Mouse (Mus musculus) forebrain, embryonic 16.5 days (tissue): Measurements from ENCODE around the gene Nat8. TPM values are rescaled to one million over a fixed set of nuclear protein-coding genes. Genes with fewer than 3 reads are reported as not detected.
A peak's percentile ranks its signal among the peaks of the same experiment; 100 is the strongest.
"Not testable (repeated sequence)": the region's sequence is repeated elsewhere in the genome, so short reads cannot be mapped to it uniquely, and the experiment has no call there.

Source experiments
- ATAC-seq: fragments of 200-750 bp; cut with Nextera tagmentation; 2 replicates; pipeline ENCODE4 v1.8.0; 2017; ENCODE audit warnings: mild to moderate bottlenecking, moderate library complexity
- H3K27ac ChIP-seq: fragments of 300-500 bp; sonication (generic); 2 replicates; pipeline ENCODE4 v1.5.1; 2014; ENCODE audit warnings: low read length, control low read depth
- H3K27me3 ChIP-seq: fragments of 300-500 bp; sonication (generic); replicated peaks from 2 replicates; pipeline ENCODE4 v1.6.1; 2014; ENCODE audit warnings: low read length; ENCODE audit not compliant: control insufficient read depth, insufficient read depth
- H3K36me3 ChIP-seq: fragments of 300-500 bp; sonication (generic); 2 replicates; pipeline ENCODE4 v1.6.1; 2014; ENCODE audit not compliant: control insufficient read depth, insufficient read depth
- H3K4me1 ChIP-seq: fragments of 300-500 bp; sonication (generic); replicated peaks from 2 replicates; pipeline ENCODE4 v1.6.1; 2014; ENCODE audit warnings: low read length; ENCODE audit not compliant: control insufficient read depth, insufficient read depth
- H3K4me2 ChIP-seq: fragments of 300-500 bp; sonication (generic); 2 replicates; pipeline ENCODE4 v1.6.1; 2014; ENCODE audit warnings: mild to moderate bottlenecking, low read length, control low read depth
- H3K4me3 ChIP-seq: fragments of 300-500 bp; sonication (generic); replicated peaks from 2 replicates; pipeline ENCODE4 v1.5.1; 2014; ENCODE audit warnings: mild to moderate bottlenecking, low read length, control low read depth
- H3K9ac ChIP-seq: fragments of 300-500 bp; sonication (generic); replicated peaks from 2 replicates; pipeline ENCODE4 v1.6.1; 2014; ENCODE audit warnings: low read depth, low read length, control low read depth
- H3K9me3 ChIP-seq: fragments of 300-500 bp; sonication (generic); 2 replicates; pipeline ENCODE4 v1.6.1; 2016; ENCODE audit warnings: low read length; ENCODE audit not compliant: control insufficient read depth
- WGBS: fragments of 180-500 bp; shearing (Covaris S2); extraction: QIAGEN DNeasy Blood & Tissue Kit; methylation state at CpG from one replicate; pipeline ENCODE4 v1.1.7; 2014; 5-methylcytosine and 5-hydroxymethylcytosine counted together
- polyA plus RNA-seq: library from polyadenylated mRNA; unstranded; fragments of >200 nt; fragmentation: Nextera tagmentation; extraction: Ambion mirVana; gene quantifications from 2 replicates; pipeline ENCODE4 v1.2.1, GENCODE M21; 2015

The Nat8 gene
- polyA plus RNA-seq, 1 experiment from 2014 or later, result not detected

- H3K4me2 ChIP-seq, result no peak overlapping the region
- WGBS, result 85% methylated on average over 3 of the region's 3 CpGs
- no peaks in the 10 kb centered on the region for H3K9me3 ChIP-seq
- H3K4me3 ChIP-seq, result no peak overlapping the region
- H3K36me3 ChIP-seq, result no peaks in the 10 kb centered on the region
- H3K4me1 ChIP-seq, result no peaks in the 10 kb centered on the region
- no peaks in the 10 kb centered on the region for H3K27me3 ChIP-seq
- H3K9ac ChIP-seq, result no peak overlapping the region
- H3K27ac ChIP-seq, result no peak overlapping the region
- ATAC-seq, result no peak
Observed at GRCm38 (mm10) chr6:85861247-85861646, 29.4 kb upstream of the Nat8 start.

GRCm38 (mm10) chr6:85856194-85856678 is 24.4 kb upstream of the Nat8 start:
- Histone ChIP-seq H3K4me2 (no peak overlapping the region), H3K27ac (no peak overlapping the region), H3K9ac (no peak overlapping the region), H3K27me3 (no peaks in the 10 kb centered on the region), H3K9me3 (no peaks in the 10 kb centered on the region), H3K36me3 (no peaks in the 10 kb centered on the region), H3K4me1 (no peaks in the 10 kb centered on the region), H3K4me3 (no peak overlapping the region)
- ATAC-seq, result peak; percentile 82
- WGBS, result 64% methylated on average over 1 of the region's 1 CpGs

GRCm38 (mm10) chr6:85853481-85853880 is 21.6 kb upstream of the Nat8 start:
- 71% methylated on average over 3 of the region's 3 CpGs for WGBS
- no peaks in the 10 kb centered on the region for H3K4me1 ChIP-seq
- no peaks in the 10 kb centered on the region for H3K9me3 ChIP-seq
- ATAC-seq, result no peak
- H3K9ac ChIP-seq, result no peak overlapping the region
- no peak overlapping the region for H3K27ac ChIP-seq
- no peak overlapping the region for H3K4me3 ChIP-seq
- no peaks in the 10 kb centered on the region for H3K27me3 ChIP-seq
- H3K36me3 ChIP-seq, result no peaks in the 10 kb centered on the region
- H3K4me2 ChIP-seq, result no peak overlapping the region

GRCm38 (mm10) chr6:85851062-85851773 is 19.3 kb upstream of the Nat8 start:
- Histone ChIP-seq H3K4me3 (no peak overlapping the region), H3K4me2 (no peak overlapping the region), H3K27ac (no peak overlapping the region), H3K9me3 (no peaks in the 10 kb centered on the region), H3K36me3 (no peaks in the 10 kb centered on the region), H3K9ac (no peak overlapping the region), H3K4me1 (peaks cover 6% of the 10 kb centered on the region; the same call in 1 of the 2 replicates), H3K27me3 (no peaks in the 10 kb centered on the region)
- no peak for ATAC-seq
- WGBS, result 87% methylated on average over 7 of the region's 7 CpGs

- 13% methylated on average over 2 of the region's 2 CpGs for WGBS
- Histone ChIP-seq H3K4me1 (peaks cover 6% of the 10 kb centered on the region; the same call in 1 of the 2 replicates), H3K27ac (no peak overlapping the region), H3K9ac (no peak overlapping the region), H3K9me3 (no peaks in the 10 kb centered on the region), H3K4me3 (no peak overlapping the region), H3K27me3 (no peaks in the 10 kb centered on the region), H3K36me3 (no peaks in the 10 kb centered on the region), H3K4me2 (no peak overlapping the region)
- ATAC-seq, result no peak
Observed at GRCm38 (mm10) chr6:85849240-85849639, 17.4 kb upstream of the Nat8 start.

- H3K27ac ChIP-seq, result no peak overlapping the region
- 87% methylated on average over 4 of the region's 4 CpGs for WGBS
- no peaks in the 10 kb centered on the region for H3K9me3 ChIP-seq
- ATAC-seq, result no peak
- no peaks in the 10 kb centered on the region for H3K36me3 ChIP-seq
- no peak overlapping the region for H3K9ac ChIP-seq
- no peak overlapping the region for H3K4me3 ChIP-seq
- H3K27me3 ChIP-seq, result no peaks in the 10 kb centered on the region
- H3K4me1 ChIP-seq, result peaks cover 6% of the 10 kb centered on the region; the same call in 1 of the 2 replicates
- H3K4me2 ChIP-seq, result no peak overlapping the region
Observed at GRCm38 (mm10) chr6:85848140-85848539, 16.3 kb upstream of the Nat8 start.

- no peaks in the 10 kb centered on the region for H3K9me3 ChIP-seq
- no peak overlapping the region for H3K27ac ChIP-seq
- no peaks in the 10 kb centered on the region for H3K27me3 ChIP-seq
- no peak overlapping the region for H3K9ac ChIP-seq
- H3K36me3 ChIP-seq, result no peaks in the 10 kb centered on the region
- no peak overlapping the region for H3K4me2 ChIP-seq
- no peak for ATAC-seq
- 48% methylated on average over 1 of the region's 1 CpGs for WGBS
- no peak overlapping the region for H3K4me3 ChIP-seq
- peaks cover 6% of the 10 kb centered on the region; the same call in 1 of the 2 replicates for H3K4me1 ChIP-seq
Observed at GRCm38 (mm10) chr6:85846921-85847320, 15.0 kb upstream of the Nat8 start.

- not testable (repeated sequence) for H3K4me2 ChIP-seq, H3K27ac ChIP-seq, H3K9me3 ChIP-seq, H3K4me3 ChIP-seq, H3K36me3 ChIP-seq, H3K4me1 ChIP-seq, H3K27me3 ChIP-seq, H3K9ac ChIP-seq, ATAC-seq
- WGBS, result 73% methylated on average over 25 of the region's 25 CpGs
Observed at GRCm38 (mm10) chr6:85843677-85844458, 12.0 kb upstream of the Nat8 start.

- Histone ChIP-seq H3K9me3 (no peaks in the 10 kb centered on the region), H3K27me3 (no peaks in the 10 kb centered on the region), H3K9ac (no peak overlapping the region), H3K4me3 (no peak overlapping the region), H3K27ac (no peak overlapping the region), H3K4me1 (peaks cover 4% of the 10 kb centered on the region), H3K4me2 (no peak overlapping the region), H3K36me3 (no peaks in the 10 kb centered on the region)
- WGBS, result 5% methylated on average over 4 of the region's 4 CpGs
- ATAC-seq, result peak; percentile 63; the same call in 1 of the 2 replicates
Observed at GRCm38 (mm10) chr6:85839982-85840381, 8.1 kb upstream of the Nat8 start.
